Mouse (Mus musculus) neural tube, embryonic 11.5 days (tissue): ENCODE results near the gene Btg2. TPM values are rescaled to one million over a fixed set of nuclear protein-coding genes. Genes with fewer than 3 reads are reported as not detected.

Experiments used
- ATAC-seq: fragments of 200-750 bp; cut with Nextera tagmentation; 2 replicates; pipeline ENCODE4 v1.8.0; 2017; ENCODE audit warnings: moderate number of reproducible peaks, mild to moderate bottlenecking, moderate TSS enrichment, moderate library complexity; ENCODE audit not compliant: insufficient read depth, low FRiP score, low TSS enrichment
- DNase-seq: peaks from one replicate; pipeline ENCODE4 v3.0.0-alpha.2; 2015; ENCODE audit warnings: low spot score
- H3K27ac ChIP-seq: fragments of 300-500 bp; sonication (generic); 2 replicates; pipeline ENCODE4 v1.5.1; 2014; ENCODE audit warnings: low read depth, mild to moderate bottlenecking, low read length
- H3K27me3 ChIP-seq: fragments of 300-500 bp; sonication (generic); 2 replicates; pipeline ENCODE4 v1.6.1; 2014; ENCODE audit warnings: mild to moderate bottlenecking, low read length, mixed read lengths; ENCODE audit not compliant: control insufficient read depth, insufficient read depth
- H3K36me3 ChIP-seq: fragments of 300-500 bp; sonication (generic); 2 replicates; pipeline ENCODE4 v1.6.1; 2014; ENCODE audit warnings: mild to moderate bottlenecking, low read length, moderate library complexity, mixed read lengths; ENCODE audit not compliant: control insufficient read depth, insufficient read depth
- H3K4me1 ChIP-seq: fragments of 300-500 bp; sonication (generic); 2 replicates; pipeline ENCODE4 v1.6.1; 2014; ENCODE audit warnings: low read length, mixed read lengths; ENCODE audit not compliant: control insufficient read depth, insufficient read depth
- H3K4me2 ChIP-seq: fragments of 300-500 bp; sonication (generic); 2 replicates; pipeline ENCODE4 v1.6.1; 2014; ENCODE audit warnings: low read depth, mild to moderate bottlenecking, moderate library complexity
- H3K4me3 ChIP-seq: fragments of 300-500 bp; sonication (generic); 2 replicates; pipeline ENCODE4 v1.5.1; 2014; ENCODE audit warnings: low read depth, low read length
- H3K9ac ChIP-seq: fragments of 300-500 bp; sonication (generic); 2 replicates; pipeline ENCODE4 v1.6.1; 2014; ENCODE audit warnings: mild to moderate bottlenecking, low read length
- H3K9me3 ChIP-seq: fragments of 300-500 bp; sonication (generic); 2 replicates; pipeline ENCODE4 v1.6.1; 2016; ENCODE audit warnings: low read length; ENCODE audit not compliant: control insufficient read depth
- WGBS: fragments of 180-500 bp; shearing (Covaris S2); extraction: QIAGEN DNeasy Blood & Tissue Kit; methylation state at CpG from one replicate; pipeline ENCODE4 v1.1.7; 2014; 5-methylcytosine and 5-hydroxymethylcytosine counted together
- polyA plus RNA-seq: library from polyadenylated mRNA; unstranded; fragments of >200 nt; fragmentation: Nextera tagmentation; extraction: Ambion mirVana; gene quantifications from 2 replicates; pipeline ENCODE4 v1.2.1, GENCODE M21; 2014

Btg2 gene
- polyA plus RNA-seq, 1 experiment from 2014 or later: 110 TPM

DNA sequence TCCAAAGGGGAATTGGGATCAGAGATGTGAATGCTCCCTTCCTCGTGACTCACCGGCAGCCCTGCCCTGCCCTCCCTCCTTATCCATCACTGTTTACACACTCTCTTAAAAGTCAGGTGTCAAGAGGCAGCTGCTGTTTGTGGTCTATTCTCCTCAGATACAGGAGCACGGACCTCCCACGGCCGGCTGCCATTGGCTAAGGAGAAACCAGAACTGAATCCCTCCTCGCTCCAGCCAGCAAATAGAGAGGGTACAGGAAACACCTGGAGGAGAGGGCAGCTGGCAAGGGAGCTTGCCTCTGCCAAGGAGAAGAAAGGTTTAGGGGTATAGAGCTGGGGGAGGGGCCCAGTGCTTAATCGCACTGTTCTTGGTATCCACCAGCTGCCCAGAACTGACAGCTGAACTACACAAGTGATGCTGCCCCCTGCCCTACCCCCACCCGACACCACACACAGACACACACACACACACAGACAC lies 11.7 kb downstream of the Btg2 start:
- H3K9me3 ChIP-seq: no peaks in the 10 kb centered on the region
- 10% methylated on average over 8 of the region's 8 CpGs for WGBS
- no peak for ATAC-seq
- peak overlapping the region; percentile 24 for H3K27ac ChIP-seq
- no peaks in the 10 kb centered on the region for H3K36me3 ChIP-seq
- DNase-seq: no peak
- 0 out of 2 replicates have a peak overlapping the region, but pooled peaks have one; percentile 24 for H3K9ac ChIP-seq
- H3K27me3 ChIP-seq: no peaks in the 10 kb centered on the region
- no peak overlapping the region for H3K4me2 ChIP-seq
- no peak overlapping the region for H3K4me3 ChIP-seq
- peaks cover 56% of the 10 kb centered on the region for H3K4me1 ChIP-seq

DNA sequence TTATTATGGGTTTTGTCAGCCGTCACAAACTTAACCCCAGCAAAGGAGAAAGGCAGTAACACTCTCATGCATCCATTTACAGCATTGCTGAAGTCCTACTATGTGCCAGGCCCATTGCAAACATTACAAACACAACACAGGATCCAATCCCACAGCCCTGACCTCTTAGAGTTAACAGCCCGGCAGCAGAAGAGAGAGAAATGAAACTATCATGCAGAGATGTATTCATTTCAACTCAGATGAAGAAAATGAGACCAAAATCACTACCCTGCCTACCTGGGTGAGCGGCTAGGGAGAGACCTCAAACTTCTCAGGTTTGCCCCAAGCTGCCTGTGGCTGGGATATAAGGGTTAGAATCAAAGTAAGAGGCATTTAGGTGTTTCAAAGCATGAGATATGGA lies 12.4 kb downstream of the Btg2 start:
- H3K4me1 ChIP-seq: peaks cover 56% of the 10 kb centered on the region
- peak overlapping the region; percentile 24; the same call in 1 of the 2 replicates for H3K27ac ChIP-seq
- no peak overlapping the region for H3K4me3 ChIP-seq
- DNase-seq (no peak), ATAC-seq (no peak)
- H3K9ac ChIP-seq: no peak overlapping the region
- no peaks in the 10 kb centered on the region for H3K27me3 ChIP-seq
- WGBS: 57% methylated on average over 3 of the region's 3 CpGs
- no peaks in the 10 kb centered on the region for H3K36me3 ChIP-seq
- no peaks in the 10 kb centered on the region for H3K9me3 ChIP-seq
- H3K4me2 ChIP-seq: no peak overlapping the region

DNA sequence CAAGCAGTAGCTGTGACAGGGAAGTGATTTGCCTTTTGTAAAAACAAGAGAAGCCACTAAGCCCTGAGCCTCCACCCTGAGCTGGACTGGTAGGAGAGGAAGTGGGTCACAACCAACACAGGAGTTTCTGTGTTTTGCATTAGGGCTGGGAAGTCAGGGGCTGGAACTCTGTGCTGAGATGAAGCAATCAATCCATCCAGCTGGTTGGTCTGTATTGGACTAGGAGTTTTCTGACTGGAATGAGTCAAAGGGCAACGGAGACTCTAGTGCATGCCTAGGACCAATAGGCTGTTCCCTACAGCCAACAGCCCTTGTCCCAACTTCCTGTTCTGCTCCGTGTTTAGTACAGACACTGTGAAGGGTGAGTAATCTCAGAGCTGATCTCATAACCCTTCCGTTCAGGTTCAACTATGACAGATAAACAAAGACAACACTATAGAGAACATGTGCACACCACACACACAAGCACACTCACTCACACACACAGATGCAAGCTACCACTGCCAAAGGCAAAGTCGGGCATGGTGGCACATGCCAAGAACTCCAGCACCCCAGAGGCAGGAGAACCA lies 13.6 kb downstream of the Btg2 start:
- Histone ChIP-seq H3K27ac (peak overlapping the region; percentile 99), H3K4me1 (peaks cover 61% of the 10 kb centered on the region)
- 54% methylated on average over 4 of the region's 4 CpGs for WGBS

DNA sequence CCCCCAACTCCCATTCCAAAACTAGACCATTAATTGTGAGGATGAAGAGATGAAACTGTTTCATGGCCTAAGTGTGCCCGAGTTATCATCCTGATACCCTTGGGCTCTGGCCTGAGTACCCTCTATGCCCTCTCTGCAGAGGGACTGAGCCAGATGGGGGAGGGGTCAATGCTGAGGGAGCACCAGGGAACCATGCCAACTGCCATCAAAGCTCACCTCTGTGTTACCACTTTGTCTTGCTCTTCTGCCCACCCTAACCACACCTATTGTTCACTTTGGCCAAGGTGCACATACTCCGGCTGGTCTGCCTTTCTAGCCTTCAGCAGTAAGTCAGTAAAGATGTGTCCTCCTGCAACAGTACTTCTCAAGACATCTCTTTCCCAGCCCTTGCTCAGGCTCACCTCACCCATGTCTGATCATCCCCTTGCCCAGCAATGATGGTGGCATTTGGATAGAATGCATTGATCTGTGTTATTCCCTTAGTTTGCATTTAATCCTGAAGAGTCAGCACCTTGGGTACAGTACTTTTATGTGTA lies 14.6 kb downstream of the Btg2 start:
- H3K9ac ChIP-seq: peak overlapping the region; percentile 60

More for the DNA sequence above, 13.6 kb downstream of the Btg2 start:
- no peaks in the 10 kb centered on the region for H3K27me3 ChIP-seq
- H3K9ac ChIP-seq: no peak overlapping the region
- H3K9me3 ChIP-seq: no peaks in the 10 kb centered on the region
- H3K4me2 ChIP-seq: no peak overlapping the region
- ATAC-seq: no peak
- no peak overlapping the region for H3K4me3 ChIP-seq
- no peak for DNase-seq
- no peaks in the 10 kb centered on the region for H3K36me3 ChIP-seq

DNA sequence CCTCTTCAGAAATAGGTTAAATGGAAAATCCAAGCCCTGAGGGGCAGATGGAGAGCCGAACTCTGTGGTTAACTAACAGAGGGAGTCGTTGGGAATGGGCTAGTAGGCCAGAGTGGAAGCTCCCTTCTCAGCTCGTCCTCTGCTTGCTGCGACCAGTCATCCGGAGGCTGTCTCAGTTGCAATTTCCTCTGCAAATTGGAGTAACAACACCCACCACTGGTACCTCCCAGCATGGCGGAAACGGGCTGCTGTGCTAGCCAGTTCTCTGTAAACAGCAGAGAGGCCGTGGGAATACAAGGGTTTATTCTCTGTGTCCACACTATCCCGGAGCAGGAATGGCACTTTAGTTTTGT lies 15.2 kb downstream of the Btg2 start:
- peak overlapping the region; percentile 99 for H3K27ac ChIP-seq
- H3K4me3 ChIP-seq: no peak overlapping the region
- no peaks in the 10 kb centered on the region for H3K36me3 ChIP-seq
- H3K9ac ChIP-seq: peak overlapping the region; percentile 60
- H3K4me1 ChIP-seq: peaks cover 65% of the 10 kb centered on the region
- no peak for ATAC-seq
- H3K4me2 ChIP-seq: peak overlapping the region; percentile 36
- no peaks in the 10 kb centered on the region for H3K27me3 ChIP-seq
- no peak for DNase-seq
- 6% methylated on average over 9 of the region's 9 CpGs for WGBS
- no peaks in the 10 kb centered on the region for H3K9me3 ChIP-seq

More for the DNA sequence above, 14.6 kb downstream of the Btg2 start:
- no peak overlapping the region for H3K4me3 ChIP-seq
- H3K27ac ChIP-seq: peak overlapping the region; percentile 99
- H3K36me3 ChIP-seq: no peaks in the 10 kb centered on the region
- H3K4me2 ChIP-seq: peak overlapping the region; percentile 36; the same call in 1 of the 2 replicates
- ATAC-seq: no peak
- no peaks in the 10 kb centered on the region for H3K9me3 ChIP-seq
- H3K27me3 ChIP-seq: no peaks in the 10 kb centered on the region
- 88% methylated on average over 2 of the region's 2 CpGs for WGBS
- DNase-seq: no peak
- H3K4me1 ChIP-seq: peaks cover 65% of the 10 kb centered on the region

DNA sequence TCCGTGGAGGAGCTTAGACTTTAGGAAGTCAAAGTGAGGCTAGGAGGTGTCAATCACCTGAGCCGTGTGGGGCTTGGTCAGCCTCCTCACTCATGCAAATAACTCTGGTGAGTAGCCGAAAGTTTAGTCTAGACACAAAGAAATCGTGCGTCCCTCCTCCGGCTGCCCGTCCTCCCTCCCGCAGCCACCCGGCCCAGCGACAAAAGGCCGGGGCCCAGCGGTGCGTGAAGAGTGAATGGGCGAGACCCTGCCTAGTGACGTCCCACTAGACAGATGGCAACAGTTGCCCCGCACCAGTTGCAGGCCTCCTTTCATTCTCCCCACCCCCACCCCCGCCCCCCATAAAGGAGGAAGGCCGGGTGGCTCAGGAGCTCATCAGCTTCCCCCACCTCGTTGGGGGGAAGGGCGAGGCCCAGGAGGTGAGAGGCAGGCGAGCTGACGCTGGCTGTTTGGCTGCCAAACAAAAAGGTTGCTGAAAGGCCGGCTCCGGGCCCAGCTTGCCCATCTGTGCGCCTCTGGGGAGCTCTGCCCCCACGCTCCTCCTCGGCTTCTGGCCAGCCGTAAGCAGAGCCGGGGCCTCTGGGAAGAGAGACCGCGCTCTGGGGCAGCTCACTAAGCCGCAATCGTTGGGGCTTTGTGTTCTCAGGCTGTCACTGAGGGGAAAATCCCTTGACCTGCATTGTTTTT lies 15.7 kb downstream of the Btg2 start:
- Histone ChIP-seq H3K27ac (peak overlapping the region; percentile 99), H3K9ac (peak overlapping the region; percentile 60), H3K4me2 (peak overlapping the region; percentile 36), H3K9me3 (no peaks in the 10 kb centered on the region), H3K4me3 (no peak overlapping the region), H3K27me3 (no peaks in the 10 kb centered on the region), H3K4me1 (peaks cover 65% of the 10 kb centered on the region), H3K36me3 (no peaks in the 10 kb centered on the region)
- ATAC-seq: peak; percentile 85
- peak; percentile 93 for DNase-seq
- WGBS: under 1% methylated on average over 33 of the region's 33 CpGs

DNA sequence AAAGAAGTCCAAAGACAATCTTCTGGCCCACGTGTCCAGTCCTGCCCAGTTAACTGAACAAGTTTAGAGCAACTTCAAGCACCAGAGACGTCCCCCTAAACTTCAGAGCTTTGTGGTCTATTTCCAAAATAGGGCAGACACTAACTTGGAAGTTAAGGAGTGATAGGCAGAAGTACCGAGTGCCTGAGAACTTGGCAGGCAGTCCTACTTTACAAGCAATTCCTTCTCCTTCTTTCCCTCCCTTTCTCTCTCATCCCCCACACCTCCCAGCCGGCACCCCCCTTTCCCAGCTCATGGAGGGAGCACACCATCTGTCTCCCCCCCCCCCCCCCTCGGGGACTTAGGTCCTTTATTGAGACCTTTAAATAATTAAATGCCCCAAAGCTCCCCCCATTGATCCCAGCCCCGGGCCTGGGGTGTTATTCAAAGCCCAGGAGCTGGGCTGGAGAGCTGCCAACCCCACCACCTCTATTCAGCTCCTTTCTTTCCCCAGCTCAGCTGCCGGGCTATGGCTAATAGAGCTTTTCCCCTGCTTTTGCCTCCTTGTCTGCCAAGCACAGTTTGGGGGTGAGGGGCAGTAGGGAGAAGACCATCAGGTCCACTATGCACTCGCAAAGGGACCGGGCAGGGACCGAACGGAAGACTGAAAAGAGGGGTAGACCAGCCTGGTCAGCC lies 16.4 kb downstream of the Btg2 start:
- H3K27ac ChIP-seq: peak overlapping the region; percentile 99
- H3K9me3 ChIP-seq: no peaks in the 10 kb centered on the region
- DNase-seq (peak; percentile 87), ATAC-seq (peak; percentile 62)
- no peak overlapping the region for H3K4me3 ChIP-seq
- peak overlapping the region; percentile 60 for H3K9ac ChIP-seq
- no peaks in the 10 kb centered on the region for H3K27me3 ChIP-seq
- peaks cover 63% of the 10 kb centered on the region for H3K4me1 ChIP-seq
- peak overlapping the region; percentile 36 for H3K4me2 ChIP-seq
- H3K36me3 ChIP-seq: no peaks in the 10 kb centered on the region
- WGBS: 6% methylated on average over 10 of the region's 11 CpGs

DNA sequence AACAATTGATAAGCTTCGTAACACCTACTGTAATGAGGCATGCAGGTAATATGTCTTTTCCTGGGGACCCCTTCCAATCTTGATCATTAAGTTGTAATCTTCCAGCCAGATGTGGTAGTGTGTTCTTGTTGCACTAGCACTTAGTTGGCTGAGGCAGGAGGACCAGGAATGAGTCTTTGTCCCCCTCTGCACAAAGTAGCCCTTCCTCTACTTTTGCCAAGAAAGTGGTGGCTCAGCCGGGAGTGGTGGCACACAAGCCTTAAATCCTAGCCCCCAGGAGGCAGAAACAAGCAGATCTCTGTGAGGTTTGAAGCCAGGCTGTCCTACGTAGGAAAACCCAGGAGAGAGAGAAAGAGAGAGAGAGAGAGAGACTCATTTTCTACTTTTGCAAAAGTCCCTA lies 17.0 kb downstream of the Btg2 start:
- 0 out of 2 replicates have a peak overlapping the region, but pooled peaks have one; percentile 11 for H3K9ac ChIP-seq
- H3K4me2 ChIP-seq: peak overlapping the region; percentile 3; the same call in 1 of the 2 replicates
- ATAC-seq (no peak), DNase-seq (no peak)
- WGBS: 51% methylated on average over 3 of the region's 3 CpGs
- H3K27me3 ChIP-seq: no peaks in the 10 kb centered on the region
- H3K4me3 ChIP-seq: no peak overlapping the region
- H3K36me3 ChIP-seq: no peaks in the 10 kb centered on the region
- peaks cover 57% of the 10 kb centered on the region for H3K4me1 ChIP-seq
- H3K27ac ChIP-seq: peak overlapping the region; percentile 99
- no peaks in the 10 kb centered on the region for H3K9me3 ChIP-seq
